Mouse (Mus musculus) lung, adult 2 months (tissue): ENCODE measurements at regions not wholly inside any gene's neighbourhood (a gene's known extent, or its start where the extent isn't known, plus 50 kb on each side); places are given as distances from the start of the nearest gene placed in this dataset.
A peak's percentile ranks its signal among the peaks of the same experiment; 100 is the strongest.
"Not testable (repeated sequence)": the region's sequence is repeated elsewhere in the genome, so short reads cannot be mapped to it uniquely, and the experiment has no call there.

ENCODE experiments used
- DNase-seq: peaks from one replicate; pipeline ENCODE4 v3.0.0; 2022
- H3K4me1 ChIP-seq: fragments of 200-500 bp; 2 replicates; pipeline ENCODE4 v1.6.1; 2011; ENCODE audit warnings: low read length; ENCODE audit not compliant: control insufficient read depth, insufficient read depth
- H3K4me3 ChIP-seq: fragments of 200-500 bp; replicated peaks from 2 replicates; pipeline ENCODE3; 2011; ENCODE audit warnings: low read depth, mild to moderate bottlenecking, control low read depth, low read length; ENCODE audit errors: extremely low read depth
- CTCF ChIP-seq: fragments of 200-500 bp; IDR thresholded peaks from 2 replicates; pipeline ENCODE4 v1.5.1; 2011; ENCODE audit warnings: mild to moderate bottlenecking, low read length, control low read depth; ENCODE audit not compliant: insufficient read depth
- POLR2A ChIP-seq: fragments of 200-500 bp; IDR thresholded peaks from 2 replicates; pipeline ENCODE4 v1.6.1; 2011; ENCODE audit warnings: low read depth, mild to moderate bottlenecking, control low read depth, low read length, borderline replicate concordance; ENCODE audit errors: extremely low read depth
- WGBS: fragments of 180-500 bp; shearing (Covaris S2); methylation state at CpG from one replicate; pipeline ENCODE4 v1.1.7; 2018; 5-methylcytosine and 5-hydroxymethylcytosine counted together

- H3K4me3 ChIP-seq = no peak overlapping the region
- no peaks in the 10 kb centered on the region for H3K4me1 ChIP-seq
- no peak for DNase-seq
- TF ChIP-seq POLR2A (no peak), CTCF (no peak)
- WGBS = 70% methylated on average over 7 of the region's 7 CpGs
Observed at GRCm38 (mm10) chr3:101224091-101224490, 63.6 kb downstream of the Cd2 start.

GRCm38 (mm10) chr3:101219897-101220296 is 67.8 kb downstream of the Cd2 start:
- H3K4me1 ChIP-seq = no peaks in the 10 kb centered on the region
- no peak for DNase-seq
- no peak for TF ChIP-seq POLR2A
- peak; percentile 35; the same call in 1 of the 2 replicates for TF ChIP-seq CTCF
- WGBS = 94% methylated on average over 2 of the region's 2 CpGs
- H3K4me3 ChIP-seq = no peak overlapping the region

- peaks cover 2% of the 10 kb centered on the region; the same call in 1 of the 2 replicates for H3K4me1 ChIP-seq
- DNase-seq = no peak
- H3K4me3 ChIP-seq = no peak overlapping the region
- no peak for TF ChIP-seq CTCF
- TF ChIP-seq POLR2A = no peak
- WGBS = 91% methylated on average over 13 of the region's 13 CpGs
Observed at GRCm38 (mm10) chr3:101216711-101217110, 71.0 kb downstream of the Cd2 start.

GRCm38 (mm10) chr3:101213212-101213562 is 74.6 kb downstream of the Cd2 start:
- no peak for TF ChIP-seq POLR2A
- TF ChIP-seq CTCF = no peak
- 54% methylated on average over 4 of the region's 4 CpGs for WGBS
- DNase-seq = peak; percentile 14

GRCm38 (mm10) chr3:101212403-101213211 is 75.1 kb downstream of the Cd2 start:
- no peak for DNase-seq
- WGBS = 40% methylated on average over 12 of the region's 12 CpGs
- TF ChIP-seq POLR2A = no peak
- no peak for TF ChIP-seq CTCF
- H3K4me1 ChIP-seq = peaks cover 2% of the 10 kb centered on the region; the same call in 1 of the 2 replicates
- H3K4me3 ChIP-seq = no peak overlapping the region

More at GRCm38 (mm10) chr3:101213212-101213562, 74.6 kb downstream of the Cd2 start:
- Histone ChIP-seq H3K4me3 (no peak overlapping the region), H3K4me1 (peaks cover 2% of the 10 kb centered on the region; the same call in 1 of the 2 replicates)

GRCm38 (mm10) chr3:101211936-101212335 is 75.8 kb downstream of the Cd2 start:
- Histone ChIP-seq H3K4me3 (no peak overlapping the region), H3K4me1 (peaks cover 2% of the 10 kb centered on the region; the same call in 1 of the 2 replicates)
- TF ChIP-seq CTCF = no peak
- TF ChIP-seq POLR2A = no peak
- WGBS = 53% methylated on average over 4 of the region's 4 CpGs
- DNase-seq = no peak

- Histone ChIP-seq H3K4me1 (peaks cover 2% of the 10 kb centered on the region; the same call in 1 of the 2 replicates), H3K4me3 (no peak overlapping the region)
- DNase-seq = no peak
- TF ChIP-seq CTCF (no peak), POLR2A (no peak)
- WGBS = 76% methylated on average over 7 of the region's 7 CpGs
Observed at GRCm38 (mm10) chr3:101209546-101209945, 78.2 kb downstream of the Cd2 start.

GRCm38 (mm10) chr3:101208751-101209150 is 79.0 kb downstream of the Cd2 start:
- TF ChIP-seq CTCF = no peak
- TF ChIP-seq POLR2A = no peak
- H3K4me1 ChIP-seq = peaks cover 2% of the 10 kb centered on the region; the same call in 1 of the 2 replicates
- 87% methylated on average over 12 of the region's 12 CpGs for WGBS
- no peak overlapping the region for H3K4me3 ChIP-seq
- no peak for DNase-seq

- not testable (repeated sequence) for H3K4me1 ChIP-seq, DNase-seq, H3K4me3 ChIP-seq
- WGBS = 96% methylated on average over 13 of the region's 13 CpGs
Observed at GRCm38 (mm10) chr3:101206172-101206571, 81.6 kb downstream of the Cd2 start.

- 72% methylated on average over 5 of the region's 5 CpGs for WGBS
- H3K4me3 ChIP-seq = no peak overlapping the region
- no peak for DNase-seq
- TF ChIP-seq CTCF (no peak), POLR2A (no peak)
- no peaks in the 10 kb centered on the region for H3K4me1 ChIP-seq
Observed at GRCm38 (mm10) chr3:101194725-101195124, 84.6 kb upstream of the Ptgfrn start.

GRCm38 (mm10) chr3:101194319-101194718 is 84.2 kb upstream of the Ptgfrn start:
- DNase-seq = no peak
- H3K4me1 ChIP-seq = no peaks in the 10 kb centered on the region
- no peak overlapping the region for H3K4me3 ChIP-seq
- no peak for TF ChIP-seq CTCF
- no peak for TF ChIP-seq POLR2A
- 67% methylated on average over 5 of the region's 5 CpGs for WGBS
